Mouse (Mus musculus) layer of hippocampus, adult 9-11 months (tissue): Measurements from ENCODE around the gene Ajuba.

ENCODE experiments used
- DNase-seq: peaks from one replicate; pipeline ENCODE4 v3.0.0; 2022

Ajuba gene

GRCm38 (mm10) chr14:54591056-54591455 lies 13.7 kb upstream of the Ajuba start:
- DNase-seq, result no peak

GRCm38 (mm10) chr14:54583681-54584338 lies 6.5 kb upstream of the Ajuba start:
- DNase-seq, result peak; percentile 33

- no peak for DNase-seq
These were observed 5.2 kb upstream of the Ajuba start for GRCm38 (mm10) chr14:54582536-54582935.

GRCm38 (mm10) chr14:54579638-54580037 lies 2.3 kb upstream of the Ajuba start:
- DNase-seq, result no peak

GRCm38 (mm10) chr14:54578063-54578462 lies 705 bp upstream of the Ajuba start:
- DNase-seq, result no peak

- DNase-seq, result no peak
These were observed 893 bp downstream of the Ajuba start for GRCm38 (mm10) chr14:54576241-54577088.

- no peak for DNase-seq
These were observed 1.7 kb downstream of the Ajuba start for GRCm38 (mm10) chr14:54575631-54576030.

GRCm38 (mm10) chr14:54575031-54575430 lies 2.3 kb downstream of the Ajuba start:
- DNase-seq, result no peak

- DNase-seq, result no peak
These were observed 3.1 kb downstream of the Ajuba start for GRCm38 (mm10) chr14:54574253-54574652.

GRCm38 (mm10) chr14:54572790-54573736 lies 4.3 kb downstream of the Ajuba start:
- DNase-seq, result no peak

GRCm38 (mm10) chr14:54572122-54572521 lies 5.2 kb downstream of the Ajuba start:
- no peak for DNase-seq

- DNase-seq, result no peak
These were observed 7.6 kb downstream of the Ajuba start for GRCm38 (mm10) chr14:54569451-54570392.

GRCm38 (mm10) chr14:54568694-54569414 lies 8.5 kb downstream of the Ajuba start:
- DNase-seq, result peak; percentile 59

- DNase-seq, result no peak
These were observed 16.7 kb downstream of the Ajuba start for GRCm38 (mm10) chr14:54560527-54561242.

- DNase-seq, result no peak
These were observed 20.0 kb downstream of the Ajuba start for GRCm38 (mm10) chr14:54557330-54557729.

- peak; percentile 71 for DNase-seq
These were observed 23.2 kb downstream of the Ajuba start, which contains the start of gene Haus4 for GRCm38 (mm10) chr14:54553975-54554769. Haus4 (minus strand) TSS chr14:54554616.

GRCm38 (mm10) chr14:54553454-54553974 lies 23.8 kb downstream of the Ajuba start:
- no peak for DNase-seq

GRCm38 (mm10) chr14:54544703-54545102 lies 32.7 kb downstream of the Ajuba start:
- DNase-seq, result no peak

GRCm38 (mm10) chr14:54540771-54541170 lies 36.6 kb downstream of the Ajuba start:
- DNase-seq, result no peak
